Comparison of ENCODE assay signal across 25 mouse cellular contexts in the genomic region with DNA sequence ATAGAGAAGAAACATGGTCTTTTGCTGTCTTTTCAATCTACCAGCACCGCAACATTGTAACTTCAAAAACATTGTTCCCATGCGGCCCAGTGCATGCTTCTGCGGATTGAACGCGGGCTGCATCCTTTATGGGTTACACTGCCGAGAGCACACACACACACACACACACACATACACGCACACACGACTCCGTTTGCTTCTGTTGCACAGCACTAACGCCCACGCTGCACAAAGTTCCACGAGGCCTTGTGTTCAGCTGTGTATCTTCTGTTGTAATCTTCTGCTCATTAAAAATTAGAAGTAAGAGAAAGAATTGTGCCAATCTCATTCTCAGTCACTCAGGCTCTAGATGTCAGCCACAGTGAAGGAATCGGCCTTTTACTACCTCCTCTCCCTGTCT.
"Had no signal": no experiment of that assay in that cellular context is flagged by ENCODE, and none has a peak within 500 bp of the region (broad histone marks: within the 10 kb centered on the region; RNA-seq: fewer than 3 reads in every experiment).

No protein-coding gene starts in this region.

- H3K27me3 ChIP-seq: heart, embryonic 12.5 days; hindbrain, embryonic 13.5 days; hindbrain, embryonic 15.5 days; kidney, embryonic 15.5 days; limb, embryonic 13.5 days; limb, embryonic 15.5 days; liver, embryonic 12.5 days had no signal

- H3K36me3 ChIP-seq: heart, embryonic 10.5 days; heart, embryonic 12.5 days; hindbrain, embryonic 13.5 days; hindbrain, embryonic 15.5 days; kidney, embryonic 15.5 days; limb, embryonic 13.5 days; limb, embryonic 15.5 days; liver, embryonic 12.5 days had no signal

- ATAC-seq: forebrain, embryonic 16.5 days; hindbrain, postnatal 0 days; intestine, embryonic 16.5 days; liver, embryonic 12.5 days had no signal

- H3K9ac ChIP-seq: heart, embryonic 12.5 days; hindbrain, embryonic 13.5 days; hindbrain, embryonic 15.5 days; kidney, embryonic 15.5 days; limb, embryonic 13.5 days; limb, embryonic 15.5 days; liver, embryonic 12.5 days; liver, embryonic 14.5 days had no signal

- H3K4me2 ChIP-seq: heart, embryonic 12.5 days; hindbrain, embryonic 13.5 days; hindbrain, embryonic 15.5 days; kidney, embryonic 15.5 days; limb, embryonic 13.5 days; limb, embryonic 15.5 days; liver, embryonic 12.5 days had no signal

- DNase-seq: gastrocnemius, adult 2 months; gastrocnemius, postnatal 10 days; gastrocnemius, postnatal 25 days; heart, adult 18-20 months; heart, postnatal 10 days; heart, postnatal 4 days; kidney, adult 11 months; kidney, adult 2 months; kidney, adult 9 months; kidney, postnatal 14 days; kidney, postnatal 36 days; left cerebral cortex, postnatal 4 days had no signal

- H3K27ac ChIP-seq: gastrocnemius, adult 2 months; heart, embryonic 10.5 days; hindbrain, embryonic 13.5 days; hindbrain, embryonic 15.5 days; hindbrain, postnatal 0 days; kidney, embryonic 15.5 days; kidney, postnatal 0 days; limb, embryonic 13.5 days; limb, embryonic 15.5 days; liver, embryonic 12.5 days; liver, embryonic 14.5 days had no signal

- H3K4me3 ChIP-seq: gastrocnemius, adult 2 months; heart, embryonic 10.5 days; heart, embryonic 12.5 days; hindbrain, embryonic 13.5 days; hindbrain, embryonic 15.5 days; kidney, embryonic 15.5 days; limb, embryonic 13.5 days; limb, embryonic 15.5 days; liver, embryonic 12.5 days had no signal

- H3K4me1 ChIP-seq: heart, embryonic 10.5 days; heart, embryonic 12.5 days; hindbrain, embryonic 13.5 days; hindbrain, embryonic 15.5 days; kidney, embryonic 15.5 days; limb, embryonic 15.5 days; liver, embryonic 12.5 days had no signal

- H3K9me3 ChIP-seq: heart, embryonic 10.5 days; heart, embryonic 12.5 days; hindbrain, embryonic 13.5 days; hindbrain, embryonic 15.5 days; kidney, embryonic 15.5 days; limb, embryonic 13.5 days; limb, embryonic 15.5 days; liver, embryonic 12.5 days had no signal
